Comparison of ENCODE assay signal across 8 mouse cellular contexts in genomic region chr8:57610706-57611418, GRCm38 (mm10). TPM values are rescaled to one million over a fixed set of nuclear protein-coding genes. Genes with fewer than 3 reads are reported as not detected.
DNase-seq lines count a peak whose midpoint lies in the region; ATAC-seq and TF ChIP-seq lines count a peak whose summit lies in the region.

No protein-coding gene starts in this region.

- H3K4me1 ChIP-seq in midbrain, embryonic 13.5 days (replicated peaks) = no peaks in the 10 kb centered on the region
- H3K4me1 ChIP-seq in midbrain, embryonic 11.5 days (ENCODE audit: control insufficient read depth, insufficient read depth, low read length) = no peaks in the 10 kb centered on the region
- peaks cover 22% of the 10 kb centered on the region for H3K4me1 ChIP-seq in heart, embryonic 13.5 days
- H3K4me1 ChIP-seq in liver, postnatal 0 days (ENCODE audit: insufficient read depth) = no peaks in the 10 kb centered on the region

- H3K27ac ChIP-seq in midbrain, embryonic 13.5 days = no peak overlapping the region
- no peak overlapping the region for H3K27ac ChIP-seq in midbrain, embryonic 11.5 days (ENCODE audit: low read depth, low read length)
- H3K27ac ChIP-seq in heart, embryonic 13.5 days (replicated peaks) = no peak overlapping the region
- no peak overlapping the region for H3K27ac ChIP-seq in liver, postnatal 0 days (ENCODE audit: low read depth)

- ATAC-seq in midbrain, embryonic 13.5 days = 0 out of 2 replicates have a peak, but pooled peaks have one; percentile 30
- no peak for ATAC-seq in midbrain, embryonic 11.5 days (ENCODE audit: low FRiP score)
- ATAC-seq in heart, embryonic 13.5 days (ENCODE audit: extremely low read depth, insufficient number of reproducible peaks, low FRiP score, low TSS enrichment) = no peak
- no peak for ATAC-seq in liver, postnatal 0 days

- no peaks in the 10 kb centered on the region for H3K27me3 ChIP-seq in midbrain, embryonic 13.5 days
- H3K27me3 ChIP-seq in midbrain, embryonic 11.5 days (ENCODE audit: control insufficient read depth, insufficient read depth, low read length) = no peaks in the 10 kb centered on the region
- peaks cover 46% of the 10 kb centered on the region for H3K27me3 ChIP-seq in heart, embryonic 13.5 days (replicated peaks)
- no peaks in the 10 kb centered on the region for H3K27me3 ChIP-seq in liver, postnatal 0 days (ENCODE audit: insufficient read depth, low read length)

- H3K9me3 ChIP-seq in midbrain, embryonic 13.5 days = no peaks in the 10 kb centered on the region
- H3K9me3 ChIP-seq in midbrain, embryonic 11.5 days (ENCODE audit: control insufficient read depth, low read length) = no peaks in the 10 kb centered on the region
- H3K9me3 ChIP-seq in heart, embryonic 13.5 days = no peaks in the 10 kb centered on the region
- no peaks in the 10 kb centered on the region for H3K9me3 ChIP-seq in liver, postnatal 0 days (ENCODE audit: low read length)

- no peak overlapping the region for H3K4me3 ChIP-seq in midbrain, embryonic 13.5 days (replicated peaks)
- H3K4me3 ChIP-seq in midbrain, embryonic 11.5 days (ENCODE audit: low read depth, low read length) = no peak overlapping the region
- no peak overlapping the region for H3K4me3 ChIP-seq in heart, embryonic 13.5 days
- H3K4me3 ChIP-seq in liver, postnatal 0 days (ENCODE audit: low read depth, low read length) = no peak overlapping the region

- no peak overlapping the region for H3K4me2 ChIP-seq in midbrain, embryonic 13.5 days (replicated peaks)
- no peak overlapping the region for H3K4me2 ChIP-seq in midbrain, embryonic 11.5 days
- peak overlapping the region; percentile 16; the same call in 1 of the 2 replicates for H3K4me2 ChIP-seq in heart, embryonic 13.5 days
- no peak overlapping the region for H3K4me2 ChIP-seq in liver, postnatal 0 days (ENCODE audit: low read depth, low read length)

- no peak for DNase-seq in midbrain, embryonic 11.5 days (ENCODE audit: low spot score, missing footprints)
- DNase-seq in cerebellum, adult 18-20 months = peak; percentile 57 to 67
- peak; percentile 30 for DNase-seq in left cerebral cortex, adult 11 months (ENCODE audit: low spot score)
- peak; percentile 34 for DNase-seq in skeletal muscle tissue, adult 2 months (ENCODE audit: low read depth, low spot score)
- no peak for DNase-seq in liver, postnatal 0 days
- DNase-seq in spleen, postnatal 4 days (ENCODE audit: low spot score in 2 of 2) = no peak

- TF ChIP-seq EP300 in liver, postnatal 0 days (IDR thresholded peaks at IDR 0.05; ENCODE audit: low read depth) = no peak

- H3K36me3 ChIP-seq in midbrain, embryonic 13.5 days = no peaks in the 10 kb centered on the region
- no peaks in the 10 kb centered on the region for H3K36me3 ChIP-seq in midbrain, embryonic 11.5 days (ENCODE audit: control insufficient read depth, insufficient read depth, low read length)
- H3K36me3 ChIP-seq in heart, embryonic 13.5 days = no peaks in the 10 kb centered on the region
- H3K36me3 ChIP-seq in liver, postnatal 0 days (replicated peaks; ENCODE audit: insufficient read depth, low read length) = no peaks in the 10 kb centered on the region

- WGBS in midbrain, embryonic 13.5 days = 81% methylated on average over 10 of the region's 11 CpGs
- WGBS in midbrain, embryonic 11.5 days = 84% methylated on average over 10 of the region's 11 CpGs
- WGBS in heart, embryonic 13.5 days = 65% methylated on average over 10 of the region's 11 CpGs
- WGBS in liver, postnatal 0 days (ENCODE audit: insufficient replicate concordance) = 77% methylated on average over 10 of the region's 11 CpGs

- TF ChIP-seq CTCF in liver, postnatal 0 days (IDR thresholded peaks at IDR 0.05; ENCODE audit: low read depth) = no peak

- no peak overlapping the region for H3K9ac ChIP-seq in midbrain, embryonic 13.5 days (replicated peaks)
- no peak overlapping the region for H3K9ac ChIP-seq in midbrain, embryonic 11.5 days (ENCODE audit: low read length)
- H3K9ac ChIP-seq in heart, embryonic 13.5 days = no peak overlapping the region
- H3K9ac ChIP-seq in liver, postnatal 0 days (replicated peaks) = no peak overlapping the region

RNA-seq across cellular contexts. Expression of gene Galnt7, which starts 42.0 kb away (rescaled TPM):
- 10.5 and 10.8 TPM in 2 replicates for polyA plus RNA-seq in midbrain, embryonic 13.5 days (2015; fragmentation: Nextera tagmentation; extraction: Ambion mirVana)
- 16.7 and 16.9 TPM in 2 replicates for polyA plus RNA-seq in midbrain, embryonic 11.5 days (2014; fragmentation: Nextera tagmentation; extraction: Ambion mirVana)
- 5.7 and 5.9 TPM in 2 replicates for polyA plus RNA-seq in heart, embryonic 13.5 days (2015; fragmentation: Nextera tagmentation; extraction: Ambion mirVana)
- 2.9 and 3.2 TPM in 2 replicates for polyA plus RNA-seq in liver, postnatal 0 days (2015; fragmentation: Nextera tagmentation; extraction: Ambion mirVana)

Comparison
In these comparisons a context has a peak if more than half of its experiments do, and no peak if none do; other contexts are left out.
1. DNase-seq: peak in cerebellum, adult 18-20 months (2 of 2), left cerebral cortex, adult 11 months (single experiment) and skeletal muscle tissue, adult 2 months (single experiment); none in midbrain, embryonic 11.5 days (single experiment), liver, postnatal 0 days (single experiment) and spleen, postnatal 4 days (0 of 2).